Mouse (Mus musculus) cerebellum, adult 11-12 months (tissue): ENCODE results near the gene Emp1.
A peak's percentile ranks its signal among the peaks of the same experiment; 100 is the strongest.

Experiments
- DNase-seq: peaks from one replicate; pipeline ENCODE4 v3.0.0; 2022

The Emp1 gene

GRCm38 (mm10) chr6:135417459-135417858 lies 55.1 kb downstream of the Emp1 start:
- peak; percentile 7 for DNase-seq

- no peak for DNase-seq
Observed at GRCm38 (mm10) chr6:135418223-135418824, 56.0 kb downstream of the Emp1 start.

- no peak for DNase-seq
Observed at GRCm38 (mm10) chr6:135428246-135428645, 65.9 kb downstream of the Emp1 start.

- no peak for DNase-seq
Observed at GRCm38 (mm10) chr6:135429268-135429909, 67.0 kb downstream of the Emp1 start.

- no peak for DNase-seq
Observed at GRCm38 (mm10) chr6:135430441-135430970, 68.2 kb downstream of the Emp1 start.
